Mouse (Mus musculus) thymus, adult 2 months (tissue): ENCODE results near the gene Rnf34. TPM values are rescaled to one million over a fixed set of nuclear protein-coding genes. Genes with fewer than 3 reads are reported as not detected.

Experiments used
- DNase-seq: peaks from one replicate; pipeline ENCODE4 v3.0.0; 2021
- H3K27ac ChIP-seq: fragments of 200-500 bp; 2 replicates; pipeline ENCODE4 v1.5.1; 2012; ENCODE audit warnings: low read length, control low read depth; ENCODE audit not compliant: control insufficient read depth, insufficient read depth
- H3K27me3 ChIP-seq: fragments of 200-500 bp; 2 replicates; pipeline ENCODE4 v1.6.1; 2012; ENCODE audit warnings: mild to moderate bottlenecking, low read length, moderate library complexity, mixed read lengths; ENCODE audit not compliant: control insufficient read depth, insufficient read depth
- H3K36me3 ChIP-seq: fragments of 200-500 bp; 2 replicates; pipeline ENCODE4 v1.6.1; 2012; ENCODE audit warnings: mild to moderate bottlenecking, low read length, moderate library complexity; ENCODE audit not compliant: control insufficient read depth, insufficient read depth
- H3K4me1 ChIP-seq: fragments of 200-500 bp; replicated peaks from 2 replicates; pipeline ENCODE4 v1.6.1; 2012; ENCODE audit warnings: low read length; ENCODE audit not compliant: control insufficient read depth, insufficient read depth
- H3K4me3 ChIP-seq: fragments of 200-500 bp; 2 replicates; pipeline ENCODE4 v1.5.1; 2012; ENCODE audit warnings: mild to moderate bottlenecking, low read length, control low read depth, moderate library complexity; ENCODE audit not compliant: control insufficient read depth, insufficient read depth
- CTCF ChIP-seq: fragments of 200-500 bp; IDR thresholded peaks from 2 replicates; pipeline ENCODE4 v1.5.1; 2012; ENCODE audit warnings: mild to moderate bottlenecking, control low read depth, low read length, moderate library complexity, borderline replicate concordance; ENCODE audit not compliant: control insufficient read depth, poor library complexity, insufficient read depth; ENCODE audit errors: extremely low read depth
- POLR2A ChIP-seq: fragments of 200-500 bp; IDR thresholded peaks from 2 replicates; pipeline ENCODE4 v1.6.1; 2012; ENCODE audit warnings: mild to moderate bottlenecking, low read length, control low read depth, moderate library complexity; ENCODE audit not compliant: control insufficient read depth, poor library complexity, insufficient read depth; ENCODE audit errors: extremely low read depth
- WGBS: fragments of 180-500 bp; shearing (Covaris S2); methylation state at CpG from one replicate; pipeline ENCODE4 v1.1.7; 2018; 5-methylcytosine and 5-hydroxymethylcytosine counted together
- polyA plus RNA-seq: library from polyadenylated mRNA; depleted of rRNA; stranded (reverse); fragments of >200 nt; gene quantifications from 2 replicates; pipeline ENCODE4 v1.2.3, GENCODE M21; 2012; rRNA removed

Gene Rnf34
- polyA plus RNA-seq, 1 experiment, result 21.7 TPM

- 90% methylated on average over 7 of the region's 7 CpGs for WGBS
- no peaks in the 10 kb centered on the region for H3K4me1 ChIP-seq
- no peak overlapping the region for H3K27ac ChIP-seq
- no peak for DNase-seq
- TF ChIP-seq CTCF (no peak), POLR2A (no peak)
- no peak overlapping the region for H3K4me3 ChIP-seq
- no peaks in the 10 kb centered on the region for H3K27me3 ChIP-seq
- no peaks in the 10 kb centered on the region for H3K36me3 ChIP-seq
Observed at GRCm38 (mm10) chr5:122917982-122918711, 68.3 kb downstream of the Rnf34 start.

GRCm38 (mm10) chr5:122920557-122920956 lies 70.7 kb downstream of the Rnf34 start:
- Histone ChIP-seq H3K36me3 (no peaks in the 10 kb centered on the region), H3K4me3 (no peak overlapping the region), H3K27me3 (no peaks in the 10 kb centered on the region), H3K27ac (no peak overlapping the region), H3K4me1 (peaks cover under 1% of the 10 kb centered on the region)
- TF ChIP-seq CTCF (no peak), POLR2A (no peak)
- no peak for DNase-seq
- 97% methylated on average over 5 of the region's 5 CpGs for WGBS

Other genes with a start within 250 kb of the Rnf34 start
- 0.52 and 1.6 TPM in 2 replicates for gene Ift81, start 235.5 kb upstream of the Rnf34 start, polyA plus RNA-seq
- gene P2rx7, start 206.1 kb upstream of the Rnf34 start, polyA plus RNA-seq, result 12.9 and 18.5 TPM in 2 replicates
- 41.0 and 51.4 TPM in 2 replicates for gene P2rx4, start 142.5 kb upstream of the Rnf34 start, polyA plus RNA-seq
- 31.1 and 40.9 TPM in 2 replicates for gene Camkk2, start 70.6 kb upstream of the Rnf34 start, polyA plus RNA-seq
- gene Anapc5, start 28.7 kb upstream of the Rnf34 start, polyA plus RNA-seq, result 463 and 489 TPM in 2 replicates
- 65.1 and 73.9 TPM in 2 replicates for gene Kdm2b, start 139.8 kb downstream of the Rnf34 start, polyA plus RNA-seq
- 76.9 and 87.4 TPM in 2 replicates for gene Orai1, start 165.0 kb downstream of the Rnf34 start, polyA plus RNA-seq
- 0.15 TPM in 1 of 2 replicates, not detected in the other for gene Morn3, start 197.0 kb downstream of the Rnf34 start, polyA plus RNA-seq
- 43.6 and 45.7 TPM in 2 replicates for gene Tmem120b, start 218.4 kb downstream of the Rnf34 start, polyA plus RNA-seq